Mouse (Mus musculus) stomach, adult 2 months (tissue): Measurements from ENCODE around the gene Gm5105. TPM values are rescaled to one million over a fixed set of nuclear protein-coding genes. Genes with fewer than 3 reads are reported as not detected.

Experiments used
- polyA plus RNA-seq: library from polyadenylated mRNA; depleted of rRNA; stranded (reverse); fragments of >200 nt; gene quantifications from 2 replicates; pipeline ENCODE4 v1.2.3, GENCODE M21; 2012; rRNA removed

Gm5105 gene
- polyA plus RNA-seq = not detected in 2 replicates

GRCm38 (mm10) chr3:138067288-138067687 is at the start of gene Gm5105:
Gm5105 (minus strand) TSS chr3:138067388.

GRCm38 (mm10) chr3:138064732-138065645 is 2.2 kb downstream of the Gm5105 start, which contains the start of gene 1110002E22Rik:
1110002E22Rik (plus strand) TSS chr3:138065052.

Other genes with a start within 250 kb of the Gm5105 start
- gene H2afz, start 202.9 kb downstream of the Gm5105 start, polyA plus RNA-seq = 116 and 172 TPM in 2 replicates
- 1.0 and 1.2 TPM in 2 replicates for gene Dnajb14, start 199.7 kb downstream of the Gm5105 start, polyA plus RNA-seq
- gene Lamtor3, start 148.9 kb downstream of the Gm5105 start, polyA plus RNA-seq = 6.4 and 7.1 TPM in 2 replicates
- gene Dapp1, start 85.8 kb downstream of the Gm5105 start, polyA plus RNA-seq = 2.4 and 3.7 TPM in 2 replicates
- gene 1110002E22Rik, start 2.3 kb downstream of the Gm5105 start, polyA plus RNA-seq = 0.30 and 0.47 TPM in 2 replicates
- 0.11 and 0.21 TPM in 2 replicates for gene Trmt10a, start 76.1 kb upstream of the Gm5105 start, polyA plus RNA-seq
- 0.13 and 0.24 TPM in 2 replicates for gene Mttp, start 77.6 kb upstream of the Gm5105 start, polyA plus RNA-seq
- gene 4930579F01Rik, start 126.4 kb upstream of the Gm5105 start, polyA plus RNA-seq = not detected in 2 replicates
- 11.4 and 14.1 TPM in 2 replicates for gene Adh7, start 150.4 kb upstream of the Gm5105 start, polyA plus RNA-seq
- gene Adh1, start 193.6 kb upstream of the Gm5105 start, polyA plus RNA-seq = 18.9 and 21.4 TPM in 2 replicates
- gene Adh6a, start 245.9 kb upstream of the Gm5105 start, polyA plus RNA-seq = 0.15 TPM in 2 replicates